Mouse (Mus musculus) liver, postnatal 0 days (tissue): ENCODE measurements at regions not wholly inside any gene's neighbourhood (a gene's known extent, or its start where the extent isn't known, plus 50 kb on each side); places are given as distances from the start of the nearest gene placed in this dataset.
"Not testable (repeated sequence)": the region's sequence is repeated elsewhere in the genome, so short reads cannot be mapped to it uniquely, and the experiment has no call there.

Experiments used
- ATAC-seq: fragments of 200-750 bp; cut with Nextera tagmentation; 2 replicates; pipeline ENCODE4 v1.8.0; 2017; ENCODE audit warnings: mild to moderate bottlenecking, moderate library complexity
- DNase-seq: peaks from one replicate; pipeline ENCODE4 v3.0.0-alpha.2; 2016
- H3K27ac ChIP-seq: fragments of 300-500 bp; sonication (generic); 2 replicates; pipeline ENCODE4 v1.5.1; 2014; ENCODE audit warnings: antibody characterized with exemption, moderate library complexity, mild to moderate bottlenecking, low read depth
- H3K27me3 ChIP-seq: fragments of 300-500 bp; sonication (generic); 2 replicates; pipeline ENCODE4 v1.6.1; 2014; ENCODE audit warnings: low read length, control low read depth, mixed read lengths; ENCODE audit not compliant: insufficient read depth
- H3K36me3 ChIP-seq: fragments of 300-500 bp; sonication (generic); replicated peaks from 2 replicates; pipeline ENCODE4 v1.6.1; 2014; ENCODE audit warnings: mild to moderate bottlenecking, control low read depth, low read length, moderate library complexity, mixed read lengths; ENCODE audit not compliant: insufficient read depth
- H3K4me1 ChIP-seq: fragments of 300-500 bp; sonication (generic); 2 replicates; pipeline ENCODE4 v1.6.1; 2014; ENCODE audit warnings: antibody characterized with exemption, mild to moderate bottlenecking, control low read depth; ENCODE audit not compliant: insufficient read depth
- H3K4me2 ChIP-seq: fragments of 300-500 bp; sonication (generic); 2 replicates; pipeline ENCODE4 v1.6.1; 2014; ENCODE audit warnings: low read depth, mild to moderate bottlenecking, low read length, moderate library complexity, mixed read lengths
- H3K4me3 ChIP-seq: fragments of 300-500 bp; sonication (generic); 2 replicates; pipeline ENCODE4 v1.5.1; 2014; ENCODE audit warnings: low read depth, low read length
- H3K9ac ChIP-seq: fragments of 300-500 bp; sonication (generic); replicated peaks from 2 replicates; pipeline ENCODE4 v1.6.1; 2014; ENCODE audit warnings: mild to moderate bottlenecking, moderate library complexity
- H3K9me3 ChIP-seq: fragments of 300-500 bp; sonication (generic); 2 replicates; pipeline ENCODE4 v1.6.1; 2016; ENCODE audit warnings: mild to moderate bottlenecking, control low read depth, low read length, mixed read lengths
- CTCF ChIP-seq: sonication (generic); IDR thresholded peaks from 2 replicates; pipeline ENCODE4 v1.5.1; 2016; ENCODE audit warnings: antibody characterized with exemption, low read depth
- EP300 ChIP-seq: IDR thresholded peaks from 2 replicates; pipeline ENCODE4 v1.6.1; 2016; ENCODE audit warnings: antibody characterized with exemption, low read depth, mild to moderate bottlenecking
- WGBS: fragments of 180-500 bp; shearing (Covaris S2); extraction: QIAGEN DNeasy Blood & Tissue Kit; methylation state at CpG from one replicate; pipeline ENCODE4 v1.1.7; 2014; ENCODE audit not compliant: insufficient replicate concordance; 5-methylcytosine and 5-hydroxymethylcytosine counted together

DNA sequence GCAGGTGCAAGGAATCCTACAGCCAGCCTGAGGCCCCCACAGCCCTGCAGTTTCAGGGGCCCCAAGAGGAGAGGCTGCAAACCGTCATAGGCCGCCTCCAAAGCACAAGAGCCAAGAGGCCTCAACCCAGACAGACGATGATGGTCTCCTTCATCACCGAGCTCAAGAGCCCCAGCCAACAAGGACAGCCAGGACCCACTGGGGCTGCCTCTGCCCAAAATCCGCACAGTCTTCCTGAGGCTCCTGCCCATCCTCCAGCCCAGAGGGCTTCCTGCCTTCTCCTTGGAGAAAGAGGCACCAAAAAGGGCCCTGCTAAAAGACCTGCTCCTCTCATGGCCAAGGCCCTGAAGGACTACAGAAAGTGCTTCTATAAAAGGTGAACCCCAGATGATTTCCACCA, 112.3 kb downstream of the Nus1 start:
- H3K4me2 ChIP-seq, ATAC-seq, DNase-seq, H3K9me3 ChIP-seq, H3K27me3 ChIP-seq, H3K4me3 ChIP-seq, H3K4me1 ChIP-seq, H3K36me3 ChIP-seq, H3K9ac ChIP-seq, H3K27ac ChIP-seq: not testable (repeated sequence)
- no CpG with 5 or more reads among the region's 5 CpGs for WGBS

DNA sequence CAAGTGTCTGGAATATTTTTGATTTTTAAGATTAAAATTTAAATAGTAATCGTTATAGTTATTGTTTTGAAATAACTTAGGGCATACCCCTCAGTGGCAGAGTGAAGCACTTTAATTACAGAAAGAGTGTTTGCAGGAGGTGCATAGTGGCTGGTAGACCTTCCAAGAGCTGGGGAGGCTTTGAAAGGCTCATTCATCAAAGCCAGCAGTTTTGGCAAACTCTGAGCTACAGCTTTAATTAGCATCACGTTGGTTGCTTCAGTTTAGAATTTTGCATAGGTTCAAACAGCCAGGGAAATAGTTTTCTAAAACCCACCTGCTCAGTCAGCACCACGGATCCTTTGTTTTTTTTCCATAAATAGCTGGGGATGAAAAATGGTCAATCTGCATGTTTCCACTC, 113.5 kb downstream of the Nus1 start:
- Histone ChIP-seq H3K27ac (no peak overlapping the region), H3K9me3 (no peaks in the 10 kb centered on the region), H3K4me3 (no peak overlapping the region), H3K27me3 (no peaks in the 10 kb centered on the region), H3K4me2 (no peak overlapping the region), H3K36me3 (no peaks in the 10 kb centered on the region), H3K4me1 (no peaks in the 10 kb centered on the region), H3K9ac (no peak overlapping the region)
- no peak for DNase-seq
- 51% methylated on average over 3 of the region's 3 CpGs for WGBS
- no peak for TF ChIP-seq CTCF
- TF ChIP-seq EP300, result no peak
- no peak for ATAC-seq

DNA sequence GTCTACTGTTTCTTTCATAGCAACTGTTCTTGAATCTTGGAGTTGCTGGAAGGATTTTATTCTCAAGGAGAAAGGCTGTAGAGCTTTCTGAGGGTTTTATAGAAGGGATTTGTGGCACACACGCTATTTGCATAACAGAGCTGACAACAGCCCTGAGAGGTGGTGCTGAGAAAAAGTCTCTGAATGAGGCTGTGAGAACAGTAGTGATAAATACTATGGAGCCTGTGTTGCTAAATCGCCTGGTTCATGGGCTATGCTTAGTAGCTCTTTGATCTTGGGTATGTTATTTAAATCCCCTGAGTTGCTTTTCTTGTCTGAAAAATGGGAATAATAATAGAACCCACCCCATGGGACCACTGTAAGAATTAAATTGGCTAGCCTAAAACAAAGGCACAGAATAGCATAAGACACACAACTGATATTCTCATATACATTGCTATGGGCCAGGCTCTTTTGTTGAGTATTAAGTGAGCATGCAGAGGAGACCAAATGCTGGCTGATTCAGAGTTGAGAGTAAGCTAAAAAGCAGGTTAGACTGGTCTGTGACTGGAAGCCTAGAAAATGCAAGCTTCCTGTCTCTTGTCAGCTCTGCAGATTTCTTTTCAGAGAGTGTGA, 116.0 kb downstream of the Nus1 start:
- TF ChIP-seq CTCF (no peak), EP300 (no peak)

DNA sequence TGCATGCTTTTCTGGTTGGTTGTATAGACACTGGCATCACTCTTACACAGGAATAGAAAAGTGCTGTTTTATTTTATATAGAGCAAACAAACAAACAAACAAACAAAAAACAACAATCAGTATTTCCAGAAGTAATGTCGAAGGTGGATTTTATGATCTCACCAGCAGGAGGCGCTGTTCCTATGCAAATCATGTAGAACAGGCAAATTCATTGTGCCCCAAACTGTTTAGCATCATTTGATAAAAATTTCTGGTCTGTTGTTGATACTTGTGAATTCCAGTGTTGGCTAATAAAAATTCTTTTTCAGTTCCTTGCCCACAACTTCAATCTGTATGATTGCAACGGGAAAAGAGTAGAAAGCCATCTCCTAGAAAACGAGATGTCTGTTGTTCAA, 116.5 kb downstream of the Nus1 start:
- Histone ChIP-seq H3K4me1 (no peaks in the 10 kb centered on the region), H3K9me3 (no peaks in the 10 kb centered on the region), H3K4me2 (no peak overlapping the region), H3K27ac (no peak overlapping the region), H3K27me3 (no peaks in the 10 kb centered on the region), H3K4me3 (no peak overlapping the region), H3K36me3 (no peaks in the 10 kb centered on the region), H3K9ac (no peak overlapping the region)
- peak; percentile 22 for DNase-seq
- WGBS, result 45% methylated on average over 4 of the region's 4 CpGs
- ATAC-seq, result no peak
- TF ChIP-seq EP300 (no peak), CTCF (peak; percentile 73)

More for the DNA sequence above, 116.0 kb downstream of the Nus1 start:
- Histone ChIP-seq H3K4me1 (no peaks in the 10 kb centered on the region), H3K27me3 (no peaks in the 10 kb centered on the region), H3K9ac (no peak overlapping the region), H3K27ac (no peak overlapping the region), H3K4me2 (no peak overlapping the region), H3K36me3 (no peaks in the 10 kb centered on the region), H3K9me3 (no peaks in the 10 kb centered on the region), H3K4me3 (no peak overlapping the region)
- ATAC-seq (no peak), DNase-seq (no peak)
- WGBS, result 30% methylated on average over 2 of the region's 2 CpGs

DNA sequence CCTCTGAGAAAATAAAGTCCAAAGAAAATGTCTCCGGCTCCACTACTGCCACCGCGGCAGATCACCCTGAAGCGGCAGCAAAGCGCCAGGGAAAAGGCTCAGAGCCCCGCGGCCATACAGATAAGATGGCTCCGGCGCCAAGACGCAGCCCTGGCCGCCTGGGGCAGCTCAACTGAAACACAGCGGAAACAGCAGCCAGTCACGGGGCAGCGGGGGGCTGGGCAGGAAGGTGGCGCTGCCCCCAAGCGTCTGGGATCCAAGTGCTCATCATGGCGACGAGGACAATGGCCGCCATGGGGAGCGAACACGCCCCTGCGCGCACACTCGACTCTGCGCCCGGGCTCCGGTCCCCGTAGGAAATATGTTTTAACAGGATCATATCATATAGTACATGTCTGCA, 128.2 kb downstream of the Nus1 start:
- no peak overlapping the region for H3K9ac ChIP-seq
- 79% methylated on average over 28 of the region's 28 CpGs for WGBS
- no peaks in the 10 kb centered on the region for H3K36me3 ChIP-seq
- no peak overlapping the region for H3K4me2 ChIP-seq
- no peaks in the 10 kb centered on the region for H3K27me3 ChIP-seq
- ATAC-seq, result no peak
- no peaks in the 10 kb centered on the region for H3K4me1 ChIP-seq
- H3K9me3 ChIP-seq, result no peaks in the 10 kb centered on the region
- DNase-seq, result no peak
- no peak overlapping the region for H3K27ac ChIP-seq
- H3K4me3 ChIP-seq, result no peak overlapping the region
- no peak for TF ChIP-seq EP300
- TF ChIP-seq CTCF, result no peak

DNA sequence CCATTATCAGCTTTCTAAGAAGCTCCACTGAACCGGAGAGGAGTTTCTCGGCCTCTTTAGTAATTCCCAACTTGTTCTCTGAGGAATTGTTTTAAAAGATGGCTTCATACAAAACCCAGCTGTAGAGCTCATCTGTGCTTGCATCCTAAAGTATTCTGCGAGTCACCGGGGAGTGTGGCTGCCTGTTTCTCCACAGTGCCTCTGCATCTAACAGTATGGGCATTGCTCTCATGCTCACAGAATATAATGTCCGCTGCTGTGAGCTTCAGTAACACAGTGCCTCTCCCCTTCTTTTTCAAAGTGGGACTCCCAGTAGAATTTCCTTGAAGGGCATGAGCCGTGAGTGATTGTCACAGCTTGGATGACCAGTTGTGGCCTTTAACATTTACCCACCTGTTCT, 113.0 kb upstream of the Slc35f1 start:
- no peaks in the 10 kb centered on the region for H3K4me1 ChIP-seq
- 83% methylated on average over 6 of the region's 6 CpGs for WGBS

DNA sequence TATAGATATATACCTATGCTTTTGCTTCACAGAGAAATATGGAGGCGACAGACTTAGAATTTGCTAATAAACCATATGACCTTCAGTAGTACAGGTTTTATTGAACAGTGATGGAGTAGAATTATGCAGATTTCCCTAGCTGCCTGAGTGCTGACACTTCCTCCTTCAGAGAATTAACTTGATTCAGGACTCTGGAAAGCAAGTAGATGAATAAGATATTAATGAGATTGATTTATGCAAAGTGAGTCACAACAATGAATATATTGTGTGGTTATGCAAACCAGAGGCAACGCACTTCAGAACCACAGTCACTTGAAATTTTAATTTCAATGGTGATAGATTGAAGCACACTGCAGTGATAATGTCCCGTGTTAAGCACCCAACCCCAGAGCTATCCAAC, 112.5 kb upstream of the Slc35f1 start:
- Histone ChIP-seq H3K27me3 (no peaks in the 10 kb centered on the region), H3K36me3 (no peaks in the 10 kb centered on the region), H3K9ac (no peak overlapping the region), H3K4me1 (no peaks in the 10 kb centered on the region), H3K4me3 (no peak overlapping the region), H3K9me3 (no peaks in the 10 kb centered on the region), H3K27ac (no peak overlapping the region), H3K4me2 (no peak overlapping the region)
- 69% methylated on average over 3 of the region's 3 CpGs for WGBS
- TF ChIP-seq EP300 (no peak), CTCF (no peak)
- ATAC-seq, result no peak
- no peak for DNase-seq

More for the DNA sequence above, 113.0 kb upstream of the Slc35f1 start:
- DNase-seq (no peak), ATAC-seq (no peak)
- Histone ChIP-seq H3K27ac (no peak overlapping the region), H3K9me3 (no peaks in the 10 kb centered on the region), H3K9ac (no peak overlapping the region), H3K36me3 (no peaks in the 10 kb centered on the region), H3K27me3 (no peaks in the 10 kb centered on the region), H3K4me3 (no peak overlapping the region), H3K4me2 (no peak overlapping the region)
- TF ChIP-seq CTCF, result no peak
- no peak for TF ChIP-seq EP300
